Mouse (Mus musculus): ENCODE data around the gene Gm884.

- no peak for TF ChIP-seq CTCF (IDR thresholded peaks at IDR 0.05; ENCODE audit: low read depth)
- no peak for TF ChIP-seq EP300 (IDR thresholded peaks at IDR 0.05; ENCODE audit: low read depth)
Measured at GRCm38 (mm10) chr11:103643211-103643610, 22.3 kb upstream of the Gm884 start.

All from heart, postnatal 0 days (tissue).